Mouse (Mus musculus): ENCODE measurements around the gene Tex22.

- TF ChIP-seq CTCF (IDR thresholded peaks at IDR 0.05; ENCODE audit: control insufficient read depth, insufficient read depth, low read length) = no peak
- no peak for TF ChIP-seq POLR2A (IDR thresholded peaks at IDR 0.05; ENCODE audit: borderline replicate concordance, control insufficient read depth, low read depth, low read length)
Measured at GRCm38 (mm10) chr12:113041481-113042439, 32.5 kb upstream of the Tex22 start.
